Mouse (Mus musculus) neural tube, embryonic 13.5 days (tissue): Measurements from ENCODE around the gene Smyd3. TPM values are rescaled to one million over a fixed set of nuclear protein-coding genes. Genes with fewer than 3 reads are reported as not detected.

ENCODE experiments used
- ATAC-seq: fragments of 200-750 bp; cut with Nextera tagmentation; 2 replicates; pipeline ENCODE4 v1.8.0; 2017; ENCODE audit warnings: low read depth, mild to moderate bottlenecking, moderate TSS enrichment, moderate library complexity
- H3K27ac ChIP-seq: fragments of 300-500 bp; sonication (generic); replicated peaks from 2 replicates; pipeline ENCODE4 v1.5.1; 2015; ENCODE audit warnings: moderate library complexity, mild to moderate bottlenecking, inconsistent platforms
- H3K27me3 ChIP-seq: fragments of 300-500 bp; sonication (generic); 2 replicates; pipeline ENCODE4 v1.6.1; 2015; ENCODE audit warnings: mild to moderate bottlenecking, inconsistent platforms
- H3K36me3 ChIP-seq: fragments of 300-500 bp; sonication (generic); 2 replicates; pipeline ENCODE4 v1.6.1; 2015; ENCODE audit warnings: mild to moderate bottlenecking, inconsistent platforms
- H3K4me1 ChIP-seq: fragments of 300-500 bp; sonication (generic); replicated peaks from 2 replicates; pipeline ENCODE4 v1.6.1; 2015; ENCODE audit warnings: inconsistent platforms
- H3K4me2 ChIP-seq: fragments of 300-500 bp; sonication (generic); 2 replicates; pipeline ENCODE4 v1.6.1; 2015; ENCODE audit warnings: inconsistent platforms, mild to moderate bottlenecking, moderate library complexity
- H3K4me3 ChIP-seq: fragments of 300-500 bp; sonication (generic); 2 replicates; pipeline ENCODE4 v1.5.1; 2015; ENCODE audit warnings: mild to moderate bottlenecking, inconsistent platforms
- H3K9ac ChIP-seq: fragments of 300-500 bp; sonication (generic); 2 replicates; pipeline ENCODE4 v1.6.1; 2015; ENCODE audit warnings: moderate library complexity, mild to moderate bottlenecking, inconsistent platforms
- H3K9me3 ChIP-seq: fragments of 300-500 bp; sonication (generic); 2 replicates; pipeline ENCODE4 v1.6.1; 2016; ENCODE audit warnings: inconsistent platforms
- WGBS: fragments of 180-500 bp; shearing (Covaris S2); methylation state at CpG from one replicate; pipeline ENCODE4 v1.1.7; 2015; 5-methylcytosine and 5-hydroxymethylcytosine counted together
- polyA plus RNA-seq: library from polyadenylated mRNA; unstranded; fragments of >200 nt; fragmentation: Nextera tagmentation; extraction: Ambion mirVana; gene quantifications from 2 replicates; pipeline ENCODE4 v1.2.1, GENCODE M21; 2015

Gene Smyd3
- polyA plus RNA-seq, 1 experiment from 2014 or later = 19.7 TPM

DNA sequence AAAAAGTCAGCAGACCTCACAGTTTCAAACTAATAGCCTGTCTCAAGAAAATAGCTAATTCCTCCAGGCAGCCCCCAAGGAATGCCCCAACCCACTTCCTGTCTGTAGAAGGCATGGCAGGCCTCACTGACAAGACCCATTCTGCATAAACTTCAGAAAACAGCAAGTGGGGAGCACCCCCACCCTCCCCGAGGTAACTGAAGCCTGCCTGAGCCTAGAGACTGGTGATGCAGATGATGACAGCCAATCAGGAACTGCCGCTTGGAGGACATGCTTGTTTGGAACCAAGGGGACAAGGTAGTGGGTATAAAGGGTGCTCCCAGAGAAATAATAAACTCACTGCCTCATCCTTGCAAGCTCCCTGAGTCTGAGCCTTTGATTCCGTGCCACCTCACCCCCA lies 288.3 kb downstream of the Smyd3 start:
- Histone ChIP-seq H3K36me3 (no peaks in the 10 kb centered on the region), H3K9ac (no peak overlapping the region), H3K27me3 (no peaks in the 10 kb centered on the region), H3K27ac (no peak overlapping the region), H3K4me2 (no peak overlapping the region), H3K4me1 (peaks cover 17% of the 10 kb centered on the region), H3K9me3 (no peaks in the 10 kb centered on the region), H3K4me3 (no peak overlapping the region)
- 63% methylated on average over 3 of the region's 3 CpGs for WGBS
- ATAC-seq = no peak

DNA sequence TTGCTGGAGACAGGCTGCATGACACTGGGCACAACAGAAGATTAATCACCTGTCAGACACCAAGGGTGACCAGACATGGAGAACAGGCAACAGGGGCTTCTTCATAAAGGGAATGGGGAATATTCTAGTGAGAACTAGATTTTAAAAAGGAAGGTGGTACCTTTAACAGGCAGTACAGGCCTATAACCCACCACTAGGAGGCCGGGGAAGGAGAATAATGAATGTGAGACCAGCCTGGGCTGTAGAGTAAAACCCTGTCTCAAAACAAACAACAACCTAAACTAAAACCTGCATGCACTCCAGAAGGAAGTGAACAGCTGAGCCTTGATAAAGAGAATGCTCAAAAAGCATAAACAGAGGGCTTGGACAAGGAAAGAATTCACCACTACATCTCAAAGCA lies 297.6 kb downstream of the Smyd3 start:
- ATAC-seq = no peak
- no peak overlapping the region for H3K4me3 ChIP-seq
- no peak overlapping the region for H3K9ac ChIP-seq
- H3K4me2 ChIP-seq = no peak overlapping the region
- no peaks in the 10 kb centered on the region for H3K27me3 ChIP-seq
- H3K4me1 ChIP-seq = peaks cover 7% of the 10 kb centered on the region; the same call in 1 of the 2 replicates
- no peaks in the 10 kb centered on the region for H3K36me3 ChIP-seq
- no peak overlapping the region for H3K27ac ChIP-seq
- H3K9me3 ChIP-seq = no peaks in the 10 kb centered on the region
- WGBS = 43% methylated on average over 1 of the region's 1 CpGs

DNA sequence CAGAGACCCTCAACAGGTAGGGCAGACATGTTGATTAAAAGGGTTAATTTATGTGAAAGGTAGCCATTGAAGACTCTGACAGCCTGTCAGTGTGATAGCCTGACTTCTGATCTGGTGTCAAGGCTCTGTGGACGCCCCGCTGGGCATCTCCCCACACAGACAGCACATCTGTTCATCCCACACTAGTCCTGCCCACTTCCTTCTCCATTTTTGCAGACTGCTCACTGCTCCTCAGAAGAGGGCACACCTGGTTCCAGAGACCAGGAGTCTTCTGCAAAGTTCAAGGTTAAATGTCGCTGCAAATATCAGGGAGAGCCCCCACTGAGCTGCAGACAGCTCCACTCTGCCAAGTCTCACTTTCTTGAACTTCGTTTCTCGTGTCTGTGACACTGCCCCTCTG lies 299.8 kb downstream of the Smyd3 start:
- Histone ChIP-seq H3K27me3 (no peaks in the 10 kb centered on the region), H3K9ac (no peak overlapping the region), H3K4me2 (no peak overlapping the region), H3K36me3 (no peaks in the 10 kb centered on the region), H3K4me1 (peaks cover 7% of the 10 kb centered on the region; the same call in 1 of the 2 replicates), H3K4me3 (no peak overlapping the region), H3K9me3 (no peaks in the 10 kb centered on the region), H3K27ac (no peak overlapping the region)
- WGBS = 68% methylated on average over 5 of the region's 5 CpGs
- no peak for ATAC-seq

GRCm38 (mm10) chr1:179217036-179217435 lies 300.8 kb downstream of the Smyd3 start:
- no peak overlapping the region for H3K27ac ChIP-seq
- no peaks in the 10 kb centered on the region for H3K9me3 ChIP-seq
- H3K4me3 ChIP-seq = no peak overlapping the region
- WGBS = 32% methylated on average over 4 of the region's 4 CpGs
- peaks cover 11% of the 10 kb centered on the region; the same call in 1 of the 2 replicates for H3K4me1 ChIP-seq
- no peaks in the 10 kb centered on the region for H3K36me3 ChIP-seq
- H3K4me2 ChIP-seq = no peak overlapping the region
- ATAC-seq = no peak
- H3K9ac ChIP-seq = no peak overlapping the region
- H3K27me3 ChIP-seq = no peaks in the 10 kb centered on the region

DNA sequence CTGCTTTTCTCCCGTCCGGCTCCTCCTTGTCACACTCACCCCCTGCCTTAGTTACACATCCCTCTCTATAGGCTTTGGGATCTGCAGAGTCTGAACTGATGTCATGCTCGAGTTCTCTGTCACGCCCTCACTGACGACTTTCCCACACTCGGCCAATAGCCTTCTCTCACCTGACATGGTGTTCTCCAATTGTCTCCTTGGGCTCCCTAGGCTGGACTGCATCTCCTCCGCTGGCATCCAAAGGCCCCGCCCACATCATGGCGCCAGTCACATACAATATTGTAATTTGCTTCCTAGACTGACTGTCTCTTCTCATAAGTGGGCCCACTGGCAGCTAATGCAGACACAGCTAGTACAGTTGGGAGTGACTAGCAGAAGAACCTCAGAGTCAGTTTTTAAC lies 304.5 kb downstream of the Smyd3 start:
- no peaks in the 10 kb centered on the region for H3K36me3 ChIP-seq
- ATAC-seq = no peak
- no peak overlapping the region for H3K4me3 ChIP-seq
- peaks cover 15% of the 10 kb centered on the region; the same call in 1 of the 2 replicates for H3K4me1 ChIP-seq
- no peaks in the 10 kb centered on the region for H3K27me3 ChIP-seq
- no peak overlapping the region for H3K27ac ChIP-seq
- no peaks in the 10 kb centered on the region for H3K9me3 ChIP-seq
- WGBS = 90% methylated on average over 9 of the region's 9 CpGs
- no peak overlapping the region for H3K4me2 ChIP-seq
- H3K9ac ChIP-seq = no peak overlapping the region

GRCm38 (mm10) chr1:179212295-179212694 lies 305.5 kb downstream of the Smyd3 start:
- H3K27me3 ChIP-seq = no peaks in the 10 kb centered on the region
- WGBS = 39% methylated on average over 7 of the region's 7 CpGs
- H3K36me3 ChIP-seq = no peaks in the 10 kb centered on the region
- ATAC-seq = no peak
- H3K9me3 ChIP-seq = no peaks in the 10 kb centered on the region
- no peak overlapping the region for H3K4me3 ChIP-seq
- peaks cover 26% of the 10 kb centered on the region for H3K4me1 ChIP-seq
- no peak overlapping the region for H3K27ac ChIP-seq
- H3K9ac ChIP-seq = no peak overlapping the region
- H3K4me2 ChIP-seq = no peak overlapping the region

- no peak overlapping the region for H3K27ac ChIP-seq
- H3K9me3 ChIP-seq = no peaks in the 10 kb centered on the region
- WGBS = 92% methylated on average over 4 of the region's 4 CpGs
- H3K9ac ChIP-seq = no peak overlapping the region
- no peak overlapping the region for H3K4me3 ChIP-seq
- no peak overlapping the region for H3K4me2 ChIP-seq
- no peaks in the 10 kb centered on the region for H3K27me3 ChIP-seq
- no peak for ATAC-seq
- peaks cover 23% of the 10 kb centered on the region for H3K4me1 ChIP-seq
- no peaks in the 10 kb centered on the region for H3K36me3 ChIP-seq
Measured at GRCm38 (mm10) chr1:179211313-179211712, 306.5 kb downstream of the Smyd3 start.

DNA sequence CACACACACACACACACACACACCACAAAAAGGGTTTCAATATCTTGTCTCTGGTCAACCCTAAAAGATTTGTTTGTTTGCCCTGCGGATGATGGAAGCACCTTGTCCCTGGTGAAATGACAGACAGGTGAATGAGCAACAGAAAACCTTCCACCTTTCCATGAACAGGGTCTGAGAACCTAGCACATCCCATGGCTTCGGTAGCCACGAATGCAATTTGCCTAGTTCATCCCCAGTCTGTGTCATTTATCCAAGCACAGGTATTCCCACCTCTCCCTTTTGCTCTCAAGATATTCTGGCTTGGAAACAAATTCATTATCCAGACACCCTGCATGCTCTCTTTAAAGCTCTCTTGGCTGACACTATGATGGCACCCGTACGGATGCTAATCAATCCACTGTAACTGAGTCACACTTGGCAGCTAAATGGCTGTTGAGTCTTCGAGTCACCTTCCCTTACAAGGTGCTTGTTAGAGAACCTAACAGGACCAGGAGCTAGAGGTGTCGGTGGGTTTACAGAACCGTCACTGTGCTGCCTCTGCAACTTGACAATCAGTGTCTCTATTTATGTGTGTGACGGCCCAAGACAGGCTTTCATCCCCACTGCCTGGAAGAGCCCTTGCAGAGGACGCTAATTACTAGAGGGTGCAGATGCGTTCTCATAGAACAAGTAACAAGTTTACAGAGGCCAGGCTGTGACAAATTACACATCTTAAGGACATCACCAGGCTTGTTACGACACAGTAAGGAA lies 309.8 kb downstream of the Smyd3 start:
- H3K27ac ChIP-seq = peak overlapping the region; percentile 23; the same call in 1 of the 2 replicates
- H3K4me2 ChIP-seq = no peak overlapping the region
- no peaks in the 10 kb centered on the region for H3K9me3 ChIP-seq
- ATAC-seq = no peak
- H3K4me3 ChIP-seq = no peak overlapping the region
- H3K27me3 ChIP-seq = no peaks in the 10 kb centered on the region
- H3K4me1 ChIP-seq = peaks cover 23% of the 10 kb centered on the region
- H3K9ac ChIP-seq = no peak overlapping the region
- WGBS = 59% methylated on average over 12 of the region's 12 CpGs
- no peaks in the 10 kb centered on the region for H3K36me3 ChIP-seq

DNA sequence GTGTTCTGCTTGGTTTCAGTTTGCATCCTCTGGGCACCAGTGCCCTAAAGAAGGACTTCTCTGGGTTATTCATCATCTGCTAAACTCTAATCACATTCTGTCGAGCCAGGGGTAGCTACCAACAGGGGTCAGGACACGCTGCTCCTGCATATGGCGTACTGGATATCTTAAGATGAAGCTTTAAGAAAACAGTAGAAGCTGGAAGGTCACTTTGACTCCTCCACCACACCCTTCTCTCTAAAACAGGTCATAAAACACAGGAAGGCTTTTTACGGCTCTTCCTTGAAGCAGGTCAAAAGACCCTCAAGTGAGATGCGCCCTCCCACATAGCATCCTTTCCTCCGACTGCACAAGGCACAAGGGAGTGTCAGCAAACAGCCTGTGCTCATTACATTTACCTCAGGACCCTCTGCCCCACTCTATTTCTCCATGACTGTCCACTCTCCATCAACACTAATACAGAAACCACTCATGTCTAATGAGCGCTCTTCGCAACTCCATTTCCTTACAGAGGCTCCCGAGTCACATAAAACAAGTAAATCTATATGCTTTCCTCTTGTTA lies 310.6 kb downstream of the Smyd3 start:
- Histone ChIP-seq H3K4me2 (no peak overlapping the region), H3K4me1 (peaks cover 22% of the 10 kb centered on the region), H3K9ac (no peak overlapping the region), H3K27me3 (no peaks in the 10 kb centered on the region), H3K9me3 (no peaks in the 10 kb centered on the region), H3K36me3 (no peaks in the 10 kb centered on the region), H3K4me3 (no peak overlapping the region), H3K27ac (peak overlapping the region; percentile 23; the same call in 1 of the 2 replicates)
- ATAC-seq = peak; percentile 40; the same call in 1 of the 2 replicates
- 46% methylated on average over 9 of the region's 9 CpGs for WGBS

DNA sequence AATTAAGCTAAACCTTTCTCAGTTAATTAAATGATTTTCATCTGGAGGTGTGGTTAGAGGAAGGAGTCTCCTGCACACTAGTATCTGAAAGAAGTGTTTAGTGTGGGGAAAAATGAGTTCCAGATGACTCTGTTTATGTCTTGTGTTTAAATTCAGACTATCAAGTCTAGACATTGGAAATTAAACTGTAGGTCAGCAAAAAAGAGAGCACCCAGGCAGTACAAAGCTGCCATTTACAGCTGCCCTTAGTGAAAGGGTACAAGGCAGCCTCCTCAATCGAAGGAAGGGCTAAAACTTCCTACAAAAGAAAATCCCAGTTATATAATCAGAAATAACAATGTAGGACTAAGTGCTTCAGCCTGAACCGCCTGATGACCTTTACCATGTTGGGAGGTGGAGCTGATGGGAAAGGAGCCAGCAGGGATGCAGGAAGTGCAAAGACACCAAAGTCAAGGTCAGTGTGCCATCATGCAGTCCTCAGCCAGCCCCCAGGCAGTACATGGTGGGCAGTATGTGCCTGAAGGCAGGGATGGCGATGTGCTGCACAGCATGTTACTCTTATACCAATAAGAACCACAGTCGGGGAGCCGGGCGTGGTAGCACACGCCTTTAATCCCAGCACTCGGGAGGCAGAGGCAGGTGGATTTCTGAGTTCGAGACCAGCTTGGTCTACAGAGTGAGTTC lies 319.2 kb downstream of the Smyd3 start:
- no peak overlapping the region for H3K9ac ChIP-seq
- no peak overlapping the region for H3K4me2 ChIP-seq
- H3K36me3 ChIP-seq = no peaks in the 10 kb centered on the region
- H3K4me3 ChIP-seq = no peak overlapping the region
- H3K9me3 ChIP-seq = no peaks in the 10 kb centered on the region
- H3K4me1 ChIP-seq = peaks cover 20% of the 10 kb centered on the region
- H3K27ac ChIP-seq = no peak overlapping the region
- WGBS = 85% methylated on average over 9 of the region's 9 CpGs
- H3K27me3 ChIP-seq = no peaks in the 10 kb centered on the region
- no peak for ATAC-seq

DNA sequence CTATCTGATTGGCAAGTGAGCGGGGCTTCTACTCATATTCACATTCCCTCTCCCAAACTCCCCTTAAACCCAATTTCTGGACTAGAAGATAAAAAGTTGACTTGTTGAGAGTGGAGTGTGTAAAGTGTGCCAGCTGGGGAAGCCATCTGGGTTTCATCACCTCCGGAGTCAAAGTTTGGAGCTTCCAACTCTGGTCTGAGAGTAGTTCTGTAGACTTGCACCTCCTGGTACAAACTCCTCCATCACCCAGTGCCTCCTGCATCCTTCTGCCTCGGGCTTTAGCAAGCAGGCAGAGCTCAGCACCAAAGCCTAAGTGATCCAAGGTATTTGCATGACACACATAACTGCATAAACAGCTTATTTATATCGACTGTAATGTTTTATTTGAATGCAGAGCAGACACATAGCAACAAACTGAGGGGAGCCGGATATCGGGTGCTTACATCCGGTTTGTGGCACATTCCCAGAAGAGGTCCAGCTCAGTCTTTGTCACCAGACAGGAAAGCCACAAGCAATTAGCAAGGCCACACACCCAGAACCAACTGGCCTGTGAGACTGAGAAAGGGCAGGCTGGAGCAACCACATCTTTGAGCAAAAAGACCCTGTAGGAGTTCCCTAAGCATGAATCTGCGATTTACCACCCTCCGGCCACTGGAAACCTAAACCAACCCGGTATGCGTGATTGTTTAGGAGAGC lies 319.9 kb downstream of the Smyd3 start:
- WGBS = 52% methylated on average over 11 of the region's 11 CpGs
- Histone ChIP-seq H3K4me1 (peaks cover 20% of the 10 kb centered on the region), H3K27ac (no peak overlapping the region), H3K4me2 (no peak overlapping the region), H3K9me3 (no peaks in the 10 kb centered on the region), H3K36me3 (no peaks in the 10 kb centered on the region), H3K27me3 (no peaks in the 10 kb centered on the region), H3K4me3 (no peak overlapping the region), H3K9ac (no peak overlapping the region)
- ATAC-seq = no peak

GRCm38 (mm10) chr1:179197156-179197555 lies 320.7 kb downstream of the Smyd3 start:
- ATAC-seq = no peak
- no peak overlapping the region for H3K4me2 ChIP-seq
- no peaks in the 10 kb centered on the region for H3K9me3 ChIP-seq
- H3K27ac ChIP-seq = no peak overlapping the region
- no peak overlapping the region for H3K4me3 ChIP-seq
- no peak overlapping the region for H3K9ac ChIP-seq
- 20% methylated on average over 4 of the region's 4 CpGs for WGBS
- H3K27me3 ChIP-seq = no peaks in the 10 kb centered on the region
- H3K36me3 ChIP-seq = no peaks in the 10 kb centered on the region
- H3K4me1 ChIP-seq = peaks cover 20% of the 10 kb centered on the region
